Mouse (Mus musculus): Measurements from ENCODE around the gene Fam163b. TPM values are rescaled to one million over a fixed set of nuclear protein-coding genes. Genes with fewer than 3 reads are reported as not detected.

The Fam163b gene
- polyA plus RNA-seq, 1 experiment from 2014 or later = 0.30 TPM

DNA sequence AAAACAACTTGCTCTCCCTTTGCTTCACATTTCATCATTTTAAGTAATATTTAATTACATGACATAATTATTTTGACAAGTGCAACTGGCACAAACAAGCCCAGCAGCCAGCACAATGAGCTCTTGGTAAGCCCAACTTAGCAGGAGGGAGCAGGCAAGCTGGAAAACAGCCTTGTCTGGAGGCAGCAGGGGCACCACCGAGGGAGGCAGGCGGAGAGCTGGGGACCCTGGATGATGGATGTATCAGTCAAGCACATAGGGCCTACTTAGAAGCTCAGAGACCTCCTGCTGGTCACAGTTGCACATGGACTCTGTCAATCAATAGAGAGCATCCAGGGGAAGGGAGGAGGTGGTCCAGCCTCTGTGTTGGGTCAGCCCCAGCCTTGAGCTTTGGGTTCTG is 74.3 kb downstream of the Fam163b start:
- H3K4me3 ChIP-seq (replicated peaks) = no peak overlapping the region
- no peak overlapping the region for H3K27ac ChIP-seq
- H3K9ac ChIP-seq = no peak overlapping the region
- no peaks in the 10 kb centered on the region for H3K9me3 ChIP-seq (replicated peaks)
- H3K27me3 ChIP-seq = no peaks in the 10 kb centered on the region
- ATAC-seq (replicated peaks; ENCODE audit: low FRiP score) = no peak
- no peak overlapping the region for H3K4me2 ChIP-seq
- peaks cover 9% of the 10 kb centered on the region for H3K4me1 ChIP-seq
- WGBS = 39% methylated on average over 2 of the region's 2 CpGs
- no peaks in the 10 kb centered on the region for H3K36me3 ChIP-seq

DNA sequence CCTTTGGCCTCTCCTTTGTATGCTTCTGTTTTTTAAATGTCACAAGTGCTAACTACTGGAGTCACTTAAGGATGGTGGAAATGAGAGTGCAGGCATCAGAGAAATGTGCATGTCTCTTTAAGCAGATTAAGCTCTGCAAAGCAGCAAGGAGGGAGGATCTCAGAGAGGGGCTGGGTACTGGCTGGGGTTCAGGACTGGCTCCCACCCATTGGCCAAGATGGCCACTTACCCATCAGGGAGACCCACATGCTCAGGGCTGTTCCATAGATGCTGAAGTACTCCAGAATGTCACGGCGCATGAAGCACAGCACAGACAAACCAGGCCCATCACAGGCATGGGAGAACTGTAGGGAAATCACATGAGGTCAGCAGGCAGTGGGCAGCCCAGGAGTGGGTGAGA is 75.2 kb downstream of the Fam163b start:
- 95% methylated on average over 2 of the region's 2 CpGs for whole genome bisulfite sequencing

More for the DNA sequence above, 75.2 kb downstream of the Fam163b start:
- Histone ChIP-seq H3K27ac (no peak overlapping the region), H3K4me3 (replicated peaks) (no peak overlapping the region), H3K9me3 (replicated peaks) (no peaks in the 10 kb centered on the region), H3K9ac (no peak overlapping the region), H3K4me1 (peaks cover 8% of the 10 kb centered on the region), H3K4me2 (no peak overlapping the region), H3K27me3 (no peaks in the 10 kb centered on the region), H3K36me3 (no peaks in the 10 kb centered on the region)
- ATAC-seq (replicated peaks; ENCODE audit: low FRiP score) = no peak

Other genes starting within 250 kb of the Fam163b start
- 31.2 and 31.5 TPM in 2 replicates for gene Surf6, start 239.6 kb downstream of the Fam163b start, polyA plus RNA-seq (2015; fragmentation: Nextera tagmentation; extraction: Ambion mirVana)
- gene Med22, start 231.8 kb downstream of the Fam163b start, polyA plus RNA-seq (2015; fragmentation: Nextera tagmentation; extraction: Ambion mirVana) = 56.0 and 59.0 TPM in 2 replicates
- 640 and 684 TPM in 2 replicates for gene Rpl7a, start 231.7 kb downstream of the Fam163b start, polyA plus RNA-seq (2015; fragmentation: Nextera tagmentation; extraction: Ambion mirVana)
- gene Surf2, start 226.1 kb downstream of the Fam163b start, polyA plus RNA-seq (2015; fragmentation: Nextera tagmentation; extraction: Ambion mirVana) = 45.4 and 46.4 TPM in 2 replicates
- gene Surf1, start 226.0 kb downstream of the Fam163b start, polyA plus RNA-seq (2015; fragmentation: Nextera tagmentation; extraction: Ambion mirVana) = 55.2 and 58.1 TPM in 2 replicates
- gene Surf4, start 208.6 kb downstream of the Fam163b start, polyA plus RNA-seq (2015; fragmentation: Nextera tagmentation; extraction: Ambion mirVana) = 224 and 227 TPM in 2 replicates
- gene Stkld1, start 208.4 kb downstream of the Fam163b start, polyA plus RNA-seq (2015; fragmentation: Nextera tagmentation; extraction: Ambion mirVana) = 0.08 TPM in 1 of 2 replicates, not detected in the other
- gene Rexo4, start 178.1 kb downstream of the Fam163b start, polyA plus RNA-seq (2015; fragmentation: Nextera tagmentation; extraction: Ambion mirVana) = 49.7 and 50.1 TPM in 2 replicates
- 0.06 and 0.26 TPM in 2 replicates for gene Adamts13, start 169.1 kb downstream of the Fam163b start, polyA plus RNA-seq (2015; fragmentation: Nextera tagmentation; extraction: Ambion mirVana)
- gene Cacfd1, start 132.6 kb downstream of the Fam163b start, polyA plus RNA-seq (2015; fragmentation: Nextera tagmentation; extraction: Ambion mirVana) = 61.0 and 66.1 TPM in 2 replicates
- 0.31 and 0.96 TPM in 2 replicates for gene Slc2a6, start 114.5 kb downstream of the Fam163b start, polyA plus RNA-seq (2015; fragmentation: Nextera tagmentation; extraction: Ambion mirVana)
- 3.4 and 5.3 TPM in 2 replicates for gene Mymk, start 70.3 kb downstream of the Fam163b start, polyA plus RNA-seq (2015; fragmentation: Nextera tagmentation; extraction: Ambion mirVana)
- gene Adamtsl2, start 63.1 kb downstream of the Fam163b start, polyA plus RNA-seq (2015; fragmentation: Nextera tagmentation; extraction: Ambion mirVana) = 1.3 and 1.7 TPM in 2 replicates
- 3.5 and 19.1 TPM in 2 replicates for gene Dbh, start 22.7 kb upstream of the Fam163b start, polyA plus RNA-seq (2015; fragmentation: Nextera tagmentation; extraction: Ambion mirVana)
- 38.7 and 46.1 TPM in 2 replicates for gene Sardh, start 105.8 kb upstream of the Fam163b start, polyA plus RNA-seq (2015; fragmentation: Nextera tagmentation; extraction: Ambion mirVana)

Measured in kidney, embryonic 15.5 days (tissue).